Mouse (Mus musculus) kidney, postnatal 0 days (tissue): ENCODE results near the gene Dennd4a. TPM values are rescaled to one million over a fixed set of nuclear protein-coding genes. Genes with fewer than 3 reads are reported as not detected.

ENCODE experiments used
- ATAC-seq: fragments of 200-750 bp; cut with Nextera tagmentation; replicated peaks from 2 replicates; pipeline ENCODE4 v1.8.0; 2017; ENCODE audit warnings: low read depth, moderate number of reproducible peaks, moderate TSS enrichment, moderate library complexity; ENCODE audit not compliant: low FRiP score
- DNase-seq: peaks from one replicate; pipeline ENCODE4 v3.0.0-alpha.2; 2016; ENCODE audit warnings: low spot score
- H3K27ac ChIP-seq: fragments of 300-500 bp; sonication (generic); 2 replicates; pipeline ENCODE4 v1.5.1; 2014; ENCODE audit warnings: mild to moderate bottlenecking
- H3K27me3 ChIP-seq: fragments of 300-500 bp; sonication (generic); 2 replicates; pipeline ENCODE4 v1.6.1; 2014; ENCODE audit warnings: low read length, mixed read lengths; ENCODE audit not compliant: insufficient read depth
- H3K36me3 ChIP-seq: fragments of 300-500 bp; sonication (generic); 2 replicates; pipeline ENCODE4 v1.6.1; 2014; ENCODE audit warnings: low read length, mixed read lengths; ENCODE audit not compliant: insufficient read depth
- H3K4me1 ChIP-seq: fragments of 300-500 bp; sonication (generic); replicated peaks from 2 replicates; pipeline ENCODE4 v1.6.1; 2014; ENCODE audit warnings: antibody characterized with exemption, low read length, mixed read lengths; ENCODE audit not compliant: insufficient read depth
- H3K4me2 ChIP-seq: fragments of 300-500 bp; sonication (generic); 2 replicates; pipeline ENCODE4 v1.6.1; 2014; ENCODE audit warnings: mild to moderate bottlenecking, low read length, moderate library complexity, mixed read lengths
- H3K4me3 ChIP-seq: fragments of 300-500 bp; sonication (generic); replicated peaks from 2 replicates; pipeline ENCODE4 v1.5.1; 2014; ENCODE audit warnings: low read depth, low read length
- H3K9ac ChIP-seq: fragments of 300-500 bp; sonication (generic); 2 replicates; pipeline ENCODE4 v1.6.1; 2014; ENCODE audit warnings: low read depth, low read length
- H3K9me3 ChIP-seq: fragments of 300-500 bp; sonication (generic); replicated peaks from 2 replicates; pipeline ENCODE4 v1.6.1; 2016; ENCODE audit warnings: low read length, inconsistent platforms, mixed read lengths
- CTCF ChIP-seq: IDR thresholded peaks from 2 replicates; pipeline ENCODE4 v1.5.1; 2016; ENCODE audit warnings: antibody characterized with exemption, low read depth, mild to moderate bottlenecking, moderate library complexity
- WGBS: fragments of 180-500 bp; shearing (Covaris S2); extraction: QIAGEN DNeasy Blood & Tissue Kit; methylation state at CpG from one replicate; pipeline ENCODE4 v1.1.7; 2014; 5-methylcytosine and 5-hydroxymethylcytosine counted together
- polyA plus RNA-seq: library from polyadenylated mRNA; unstranded; fragments of >200 nt; fragmentation: Nextera tagmentation; extraction: Ambion mirVana; gene quantifications from 2 replicates; pipeline ENCODE4 v1.2.1, GENCODE M21; 2015

The Dennd4a gene
- polyA plus RNA-seq, 1 experiment from 2014 or later = 2.7 TPM

- TF ChIP-seq CTCF = no peak
- 33% methylated on average over 4 of the region's 4 CpGs for WGBS
Measured at GRCm38 (mm10) chr9:64902866-64903265, 91.7 kb downstream of the Dennd4a start.

GRCm38 (mm10) chr9:64903386-64903785, 92.2 kb downstream of the Dennd4a start:
- Histone ChIP-seq H3K9me3 (no peaks in the 10 kb centered on the region), H3K27ac (no peak overlapping the region), H3K4me1 (no peaks in the 10 kb centered on the region), H3K9ac (no peak overlapping the region), H3K27me3 (no peaks in the 10 kb centered on the region), H3K36me3 (no peaks in the 10 kb centered on the region), H3K4me2 (no peak overlapping the region), H3K4me3 (no peak overlapping the region)
- ATAC-seq = no peak
- WGBS = 57% methylated on average over 3 of the region's 3 CpGs
- peak; percentile 88 for TF ChIP-seq CTCF
- DNase-seq = peak; percentile 90

More at GRCm38 (mm10) chr9:64902866-64903265, 91.7 kb downstream of the Dennd4a start:
- H3K36me3 ChIP-seq = no peaks in the 10 kb centered on the region
- H3K27ac ChIP-seq = no peak overlapping the region
- ATAC-seq (no peak), DNase-seq (no peak)
- no peaks in the 10 kb centered on the region for H3K4me1 ChIP-seq
- no peak overlapping the region for H3K4me3 ChIP-seq
- no peak overlapping the region for H3K4me2 ChIP-seq
- H3K9ac ChIP-seq = no peak overlapping the region
- no peaks in the 10 kb centered on the region for H3K9me3 ChIP-seq
- no peaks in the 10 kb centered on the region for H3K27me3 ChIP-seq

DNA sequence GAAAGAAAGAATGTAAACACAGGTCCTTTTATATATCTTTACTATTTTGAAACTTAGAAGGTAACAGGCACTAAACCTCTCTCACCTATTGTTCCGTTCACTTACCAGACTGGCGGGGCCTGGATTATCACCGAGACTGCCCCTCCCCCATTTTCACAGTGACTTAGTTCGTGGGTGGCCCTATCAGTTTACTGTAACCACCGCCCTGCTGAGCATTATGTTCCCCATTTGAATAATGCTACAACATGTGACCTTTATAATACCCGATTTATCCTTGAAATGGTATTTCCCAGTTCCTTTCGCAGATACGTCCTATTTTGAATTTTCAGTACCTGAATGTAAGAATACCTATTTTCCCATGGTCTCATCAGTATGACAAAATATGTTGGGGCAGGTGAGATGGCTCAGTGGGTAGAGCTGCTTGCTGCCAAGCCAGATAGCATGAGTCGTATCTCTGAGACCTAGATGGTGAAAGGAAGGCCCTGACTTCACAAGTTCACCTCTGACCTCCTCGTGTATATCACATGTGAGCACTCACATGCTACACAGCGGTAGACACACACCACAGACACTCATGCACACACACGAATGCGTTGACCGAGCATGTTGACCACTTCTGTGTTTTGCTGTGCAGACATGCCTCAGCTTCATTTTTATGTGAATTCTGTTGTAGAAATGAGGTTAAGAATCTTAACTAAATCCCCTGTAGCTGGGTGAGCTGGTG, 93.9 kb downstream of the Dennd4a start:
- H3K27me3 ChIP-seq = no peaks in the 10 kb centered on the region
- no peaks in the 10 kb centered on the region for H3K36me3 ChIP-seq
- H3K9ac ChIP-seq = no peak overlapping the region
- H3K4me1 ChIP-seq = no peaks in the 10 kb centered on the region
- H3K9me3 ChIP-seq = no peaks in the 10 kb centered on the region
- H3K4me2 ChIP-seq = no peak overlapping the region
- H3K4me3 ChIP-seq = no peak overlapping the region
- no peak overlapping the region for H3K27ac ChIP-seq
- DNase-seq (no peak), ATAC-seq (no peak)
- TF ChIP-seq CTCF = no peak
- 86% methylated on average over 14 of the region's 14 CpGs for WGBS

- no peak for TF ChIP-seq CTCF
- Histone ChIP-seq H3K4me1 (no peaks in the 10 kb centered on the region), H3K36me3 (no peaks in the 10 kb centered on the region), H3K27ac (no peak overlapping the region), H3K9ac (no peak overlapping the region), H3K27me3 (no peaks in the 10 kb centered on the region), H3K4me2 (no peak overlapping the region), H3K4me3 (no peak overlapping the region), H3K9me3 (no peaks in the 10 kb centered on the region)
- ATAC-seq (no peak), DNase-seq (no peak)
- 93% methylated on average over 3 of the region's 3 CpGs for WGBS
Measured at GRCm38 (mm10) chr9:64907441-64907840, 96.3 kb downstream of the Dennd4a start.

- H3K27ac ChIP-seq = no peak overlapping the region
- H3K4me1 ChIP-seq = no peaks in the 10 kb centered on the region
- H3K9ac ChIP-seq = no peak overlapping the region
- H3K4me3 ChIP-seq = no peak overlapping the region
- no peak for TF ChIP-seq CTCF
- no peaks in the 10 kb centered on the region for H3K27me3 ChIP-seq
- no peaks in the 10 kb centered on the region for H3K9me3 ChIP-seq
- no peak overlapping the region for H3K4me2 ChIP-seq
- WGBS = 94% methylated on average over 4 of the region's 4 CpGs
- no peaks in the 10 kb centered on the region for H3K36me3 ChIP-seq
- ATAC-seq (no peak), DNase-seq (no peak)
Measured at GRCm38 (mm10) chr9:64913406-64913805, 102.3 kb downstream of the Dennd4a start.

DNA sequence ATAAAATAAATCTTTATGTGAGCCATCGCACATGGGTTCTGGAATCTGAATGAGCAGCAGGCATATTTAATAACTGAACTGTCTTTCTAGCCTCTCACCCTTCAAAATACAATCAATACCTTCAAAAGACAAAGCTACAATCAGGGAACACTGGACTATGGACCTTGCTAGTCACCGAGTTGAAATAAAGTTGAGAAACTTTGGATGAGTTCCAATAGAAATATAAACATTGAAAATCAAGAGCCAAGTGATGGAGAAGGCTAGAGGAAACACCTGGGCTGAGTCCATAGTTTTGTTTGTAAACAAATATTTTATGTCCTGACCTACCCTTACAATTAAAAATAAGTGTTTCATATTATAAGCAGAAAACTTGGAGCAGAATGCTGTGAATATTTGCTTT, 102.8 kb downstream of the Dennd4a start:
- no peak for ATAC-seq
- Histone ChIP-seq H3K27me3 (no peaks in the 10 kb centered on the region), H3K4me3 (no peak overlapping the region), H3K4me1 (no peaks in the 10 kb centered on the region), H3K27ac (no peak overlapping the region), H3K9ac (no peak overlapping the region), H3K36me3 (no peaks in the 10 kb centered on the region), H3K4me2 (no peak overlapping the region), H3K9me3 (no peaks in the 10 kb centered on the region)
- 71% methylated on average over 2 of the region's 2 CpGs for WGBS
- no peak for DNase-seq
- no peak for TF ChIP-seq CTCF

- Histone ChIP-seq H3K4me1 (no peaks in the 10 kb centered on the region), H3K27ac (no peak overlapping the region), H3K9me3 (no peaks in the 10 kb centered on the region), H3K4me3 (no peak overlapping the region), H3K36me3 (no peaks in the 10 kb centered on the region), H3K27me3 (no peaks in the 10 kb centered on the region), H3K4me2 (no peak overlapping the region), H3K9ac (no peak overlapping the region)
- WGBS = 78% methylated on average over 4 of the region's 4 CpGs
- TF ChIP-seq CTCF = no peak
- DNase-seq (no peak), ATAC-seq (no peak)
Measured at GRCm38 (mm10) chr9:64914629-64915028, 103.5 kb downstream of the Dennd4a start.
